Mouse (Mus musculus) thymus, postnatal 36 days (tissue): ENCODE measurements around the gene Cd22.
"Not testable (repeated sequence)": the region's sequence is repeated elsewhere in the genome, so short reads cannot be mapped to it uniquely, and the experiment has no call there.

Source experiments
- DNase-seq, 2 experiments: peaks; one replicate each; pipeline ENCODE4 v3.0.0; 2022; ENCODE audit warnings: mixed read lengths in 2 of 2

Gene Cd22

DNA sequence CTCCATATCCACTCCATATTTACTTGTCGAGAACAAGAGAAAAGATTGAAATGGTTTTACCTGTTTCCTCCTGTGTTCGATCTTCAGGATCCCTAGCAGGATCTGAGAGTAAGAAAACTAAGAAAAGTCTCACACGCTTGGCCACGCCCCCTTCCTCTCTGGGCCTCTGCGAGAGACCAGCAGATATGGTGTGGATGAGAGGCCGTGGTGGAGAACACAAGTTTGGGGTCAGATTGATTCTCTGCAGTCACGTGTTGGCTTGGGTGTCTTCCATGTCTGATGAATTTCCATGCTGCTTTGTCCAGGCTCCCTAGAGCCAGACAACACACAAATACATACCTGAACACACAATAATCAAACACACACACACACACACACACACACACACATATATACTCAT, at the start of gene Cd22:
Gene Cd22, minus strand, starts transcription at position 167 of the 400 bp plus-strand sequence.
- DNase-seq: no peak

DNA sequence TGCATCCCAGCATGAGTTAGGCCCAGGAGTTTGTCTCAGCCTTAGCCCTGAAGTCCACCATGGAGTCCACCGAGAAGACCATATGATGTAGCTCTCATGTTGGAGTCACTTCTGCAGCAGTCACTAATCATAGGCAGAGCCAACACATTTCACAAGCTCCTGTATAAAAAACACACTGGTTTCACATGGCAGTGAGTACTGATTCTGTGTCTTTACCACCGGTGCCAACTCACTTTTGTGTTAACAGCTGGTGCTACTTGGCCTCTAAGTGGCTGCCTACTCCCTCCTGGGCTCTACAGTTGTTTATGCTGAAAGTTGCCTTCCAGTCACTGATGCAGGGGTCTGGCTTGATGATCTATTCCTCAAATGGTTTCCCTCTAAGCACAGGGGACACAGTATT, 44.4 kb upstream of the Cd22 start, which contains the start of gene Hamp2:
Gene Hamp2, minus strand, starts transcription at position 101 of the 400 bp plus-strand sequence.
- DNase-seq: not testable (repeated sequence)

DNA sequence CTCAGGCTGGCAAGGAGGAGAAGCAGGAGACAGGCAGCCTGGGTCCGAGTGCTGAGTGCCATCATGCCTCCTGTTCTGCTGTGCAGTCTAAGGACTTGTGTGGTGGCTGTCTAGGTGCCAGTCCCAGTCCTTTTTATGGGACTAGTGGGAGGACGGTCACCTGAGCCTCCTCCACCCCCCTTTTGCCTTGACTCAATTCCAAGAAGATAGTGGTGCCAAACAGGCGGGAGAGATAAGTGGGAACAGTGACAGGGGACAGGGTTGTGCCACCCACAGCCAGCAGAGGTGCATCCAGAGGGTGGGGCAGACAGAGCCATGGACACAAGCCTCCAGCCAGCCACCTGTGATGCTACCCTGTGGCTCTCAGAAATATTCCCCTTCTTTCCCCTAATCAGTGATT, 43.9 kb upstream of the Cd22 start:
- no peak for DNase-seq

DNA sequence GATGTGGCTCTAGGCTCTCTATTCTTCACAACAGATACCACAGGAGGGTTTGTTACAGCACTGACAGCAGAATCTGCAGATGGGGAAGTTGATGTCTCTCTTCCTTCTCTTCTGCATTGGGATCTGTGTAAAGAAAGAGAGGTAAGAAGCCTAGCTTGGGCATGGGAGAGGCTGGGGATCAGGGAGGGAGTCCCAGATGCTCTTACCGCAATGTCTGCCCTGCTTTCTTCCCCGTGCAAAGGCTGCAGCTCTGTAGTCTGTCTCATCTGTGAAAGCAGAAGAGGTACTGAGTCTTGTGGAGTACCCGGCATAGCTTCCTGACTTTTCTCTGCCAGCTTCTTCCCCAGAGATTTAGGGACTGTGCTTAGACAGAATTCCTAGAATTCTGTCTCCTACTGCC, 42.3 kb upstream of the Cd22 start:
- not testable (repeated sequence) for DNase-seq

DNA sequence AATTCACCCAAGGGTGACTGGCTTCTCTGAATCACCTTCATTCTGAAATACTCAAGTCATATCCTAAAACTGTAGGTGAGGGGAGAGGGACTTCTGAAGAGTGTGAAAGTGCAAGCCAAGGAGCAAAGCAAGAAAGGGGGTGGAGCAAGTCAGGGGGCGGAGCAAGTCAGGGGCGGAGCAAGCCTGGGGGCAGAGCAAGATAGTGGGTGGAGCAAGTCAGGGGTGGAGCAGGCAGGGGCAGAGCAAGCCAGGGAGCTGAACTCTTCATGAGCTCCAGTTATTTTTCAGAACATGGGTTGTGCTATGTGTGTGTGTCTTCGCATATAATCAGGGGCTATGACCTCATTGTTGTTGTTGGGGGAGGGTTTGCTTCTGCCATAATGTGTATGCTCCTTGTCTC, 40.1 kb upstream of the Cd22 start:
- peak in 1 of 2 experiments; percentile 19 for DNase-seq

DNA sequence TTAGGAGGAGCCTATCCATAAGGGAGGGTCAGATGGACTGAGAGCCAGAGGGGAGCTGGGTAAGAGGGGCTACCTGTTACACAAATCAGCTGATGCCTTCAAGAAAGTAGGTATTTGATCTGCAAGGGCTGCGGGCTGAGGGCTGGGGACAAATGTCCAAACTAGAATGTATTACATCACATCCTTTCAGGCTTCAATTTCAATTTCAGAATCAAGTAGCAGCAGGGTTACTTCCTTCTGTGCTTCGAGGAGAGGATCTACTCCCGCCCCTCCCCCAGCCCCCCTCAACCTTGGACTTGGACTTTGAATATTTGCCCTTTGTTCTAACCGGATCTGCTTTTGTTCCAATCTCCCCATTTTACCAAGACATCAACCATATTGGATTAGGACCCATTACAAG, 37.1 kb upstream of the Cd22 start:
- DNase-seq: no peak

DNA sequence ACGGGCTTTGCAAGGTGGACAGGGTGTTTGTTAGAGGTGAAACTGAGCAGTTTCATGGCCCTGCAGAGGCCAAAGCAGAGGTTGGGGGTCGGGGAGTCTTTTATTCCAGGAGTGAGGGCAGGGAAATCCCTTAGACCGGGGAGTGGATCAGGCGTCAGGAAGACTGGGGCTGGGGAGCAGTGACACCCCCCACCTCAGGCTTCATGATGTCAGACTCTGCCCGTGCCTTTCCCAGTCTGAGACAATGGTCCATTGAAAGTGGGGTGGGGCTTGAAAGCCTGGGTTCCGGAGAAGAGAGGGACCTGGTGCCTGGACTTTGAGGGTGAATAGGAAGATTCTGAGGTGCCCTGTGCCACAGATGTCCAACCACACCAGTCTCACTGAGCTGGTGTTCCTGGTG, 36.6 kb upstream of the Cd22 start:
- DNase-seq: no peak

DNA sequence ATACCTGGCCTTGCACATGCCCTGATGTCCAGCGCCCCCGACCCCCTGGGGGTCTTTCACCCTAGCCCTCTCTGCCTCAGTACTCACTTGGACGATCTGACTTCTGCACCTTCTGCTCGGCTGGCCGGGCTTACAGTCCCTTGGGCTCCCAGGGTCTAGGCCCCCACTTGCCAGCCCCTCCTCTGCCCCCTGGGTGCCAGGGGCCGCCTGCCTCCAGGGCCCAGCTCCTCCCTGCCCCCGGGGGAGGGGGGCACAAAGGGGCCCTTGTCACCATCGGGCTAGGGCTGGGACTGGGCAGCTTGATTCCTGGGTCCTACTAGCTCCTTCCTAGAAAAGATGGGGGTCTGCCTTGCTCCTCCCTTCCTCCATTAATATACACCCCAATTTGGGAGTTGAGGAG, 34.6 kb upstream of the Cd22 start, which contains the start of gene Mag:
Gene Mag, minus strand, starts transcription at position 142 of the 400 bp plus-strand sequence.
- no peak for DNase-seq

DNA sequence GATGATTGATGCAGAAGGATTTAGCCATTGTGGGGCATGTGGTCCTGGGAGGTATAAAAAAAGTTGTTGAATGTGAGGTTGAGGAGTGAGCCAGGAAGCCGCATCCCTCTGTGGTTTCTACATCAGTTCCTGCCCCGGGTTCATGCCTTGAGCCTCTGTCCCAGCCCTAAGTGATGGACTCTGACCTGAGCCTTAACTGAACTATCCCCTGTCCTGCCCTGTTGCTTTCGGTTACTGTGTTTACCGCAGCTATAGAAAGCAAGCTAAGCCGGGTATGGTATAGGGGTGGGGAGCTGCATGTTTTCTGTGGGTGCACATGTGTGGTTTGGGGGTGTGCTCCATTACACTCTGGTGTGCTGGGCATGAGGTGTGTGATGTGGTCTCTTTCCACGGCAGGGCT, 29.6 kb upstream of the Cd22 start:
- no peak for DNase-seq

DNA sequence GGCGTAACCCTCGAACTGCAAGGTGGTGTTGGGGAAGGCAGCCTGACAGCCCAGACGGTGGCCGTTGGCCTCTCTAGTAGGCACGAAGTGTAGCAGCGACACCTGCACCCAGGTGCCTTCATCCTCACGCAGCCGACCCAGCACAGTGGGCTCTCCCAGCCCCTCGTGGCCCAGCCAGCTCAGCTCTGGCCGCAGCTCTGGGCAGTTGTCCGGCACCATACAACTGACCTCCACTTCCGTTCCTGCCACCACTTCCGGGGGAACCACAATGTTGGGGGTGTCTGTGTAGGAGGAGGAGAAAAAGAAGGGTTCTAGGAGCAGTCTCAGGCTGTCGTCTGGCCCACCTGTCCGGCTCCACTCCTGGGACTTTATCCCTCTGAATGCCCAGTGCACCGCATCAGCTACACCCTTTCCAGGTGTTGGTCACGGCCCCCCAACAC, 28.9 kb upstream of the Cd22 start:
- DNase-seq: no peak

DNA sequence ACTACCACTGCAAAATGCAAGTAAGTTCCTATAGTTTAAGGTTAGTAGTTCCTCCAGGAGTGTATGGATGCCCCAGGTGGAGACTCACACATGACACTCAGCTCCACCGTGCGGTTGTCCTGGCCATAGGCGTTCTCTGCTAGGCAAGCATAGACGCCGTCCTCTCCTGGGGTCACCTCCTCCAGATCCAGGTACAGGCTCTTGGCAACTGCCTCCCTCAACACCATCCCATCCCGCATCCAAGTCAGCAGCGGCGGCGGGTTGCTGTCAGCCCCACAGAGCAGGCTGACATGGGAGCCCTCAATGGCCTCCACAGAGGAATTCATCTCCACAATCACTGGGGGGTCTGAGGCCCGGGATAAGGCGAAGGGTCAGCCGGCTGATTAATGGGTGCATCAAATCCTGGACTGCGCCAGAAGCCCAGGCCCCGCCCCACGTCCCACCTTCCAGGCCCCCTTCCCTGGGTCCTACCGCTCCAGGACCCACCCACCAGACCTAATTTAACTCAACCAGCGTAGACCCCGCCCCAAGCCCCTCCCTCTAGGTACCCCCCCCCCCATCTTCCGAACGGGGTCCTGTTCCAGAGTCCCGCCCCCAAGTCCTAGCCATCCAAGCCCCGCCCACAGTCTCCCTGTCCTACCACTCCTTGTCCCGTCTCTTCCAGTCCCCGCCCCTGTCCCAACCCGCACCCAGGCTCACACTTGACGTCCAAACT, 28.3 kb upstream of the Cd22 start:
- no peak for DNase-seq

DNA sequence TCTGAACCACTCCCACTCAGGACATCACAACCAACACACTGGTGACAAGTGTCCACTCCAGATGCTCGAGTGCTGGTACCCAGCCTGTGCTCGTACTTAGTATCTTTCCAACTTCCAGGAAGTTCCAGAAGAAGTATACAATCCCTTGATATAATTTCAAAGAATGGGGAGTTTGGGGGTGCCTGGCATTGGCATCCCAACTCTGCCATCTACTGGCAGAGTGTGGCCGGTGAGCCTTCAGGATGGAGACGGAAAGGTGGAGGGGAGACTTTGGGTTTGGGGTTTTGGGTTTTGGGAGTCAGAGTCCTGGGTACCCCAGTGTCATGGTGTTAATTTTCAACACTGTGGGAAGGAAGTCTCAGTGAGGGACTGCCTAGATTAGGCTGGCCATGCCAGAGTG, 23.9 kb upstream of the Cd22 start:
- no peak for DNase-seq

DNA sequence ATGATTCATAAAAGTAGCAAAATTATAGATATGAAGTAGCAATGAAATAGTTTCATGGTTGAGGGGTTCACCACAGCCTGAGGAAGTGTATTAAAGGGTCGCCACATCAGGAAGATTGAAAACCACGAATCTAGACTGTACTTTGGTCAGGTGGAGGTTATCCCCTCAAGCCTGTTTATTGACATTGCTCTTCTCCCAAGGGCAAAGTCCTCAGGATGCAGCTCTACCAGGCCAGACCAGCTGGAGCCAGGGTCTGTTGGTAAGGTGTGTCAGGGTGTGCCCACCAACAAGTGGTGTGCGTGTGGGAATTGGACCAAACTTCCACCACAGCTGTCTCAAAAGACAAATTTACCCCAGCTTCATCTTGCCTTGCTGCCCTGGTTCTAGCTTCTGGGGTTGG, 15.1 kb upstream of the Cd22 start:
- DNase-seq: no peak

DNA sequence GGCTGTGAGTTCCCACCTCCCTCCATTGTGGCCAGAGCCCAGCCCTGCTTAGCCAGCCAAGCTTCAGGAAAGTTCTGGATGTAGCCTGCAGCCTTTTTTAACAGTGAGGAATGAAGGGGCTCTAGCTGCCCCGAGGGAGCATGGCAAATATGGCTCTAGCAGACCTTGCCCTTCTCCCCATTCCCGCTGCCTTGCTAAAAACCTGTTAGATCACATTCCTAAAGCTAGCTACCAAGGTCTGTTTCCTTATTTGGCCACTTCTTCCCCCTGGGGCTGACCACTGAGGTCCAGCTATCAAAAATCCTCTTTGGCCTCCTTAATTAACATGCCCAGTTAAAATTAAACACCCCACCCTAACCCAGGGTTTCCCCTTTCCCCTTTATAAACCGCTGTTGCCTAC, 12.4 kb upstream of the Cd22 start:
- no peak for DNase-seq

DNA sequence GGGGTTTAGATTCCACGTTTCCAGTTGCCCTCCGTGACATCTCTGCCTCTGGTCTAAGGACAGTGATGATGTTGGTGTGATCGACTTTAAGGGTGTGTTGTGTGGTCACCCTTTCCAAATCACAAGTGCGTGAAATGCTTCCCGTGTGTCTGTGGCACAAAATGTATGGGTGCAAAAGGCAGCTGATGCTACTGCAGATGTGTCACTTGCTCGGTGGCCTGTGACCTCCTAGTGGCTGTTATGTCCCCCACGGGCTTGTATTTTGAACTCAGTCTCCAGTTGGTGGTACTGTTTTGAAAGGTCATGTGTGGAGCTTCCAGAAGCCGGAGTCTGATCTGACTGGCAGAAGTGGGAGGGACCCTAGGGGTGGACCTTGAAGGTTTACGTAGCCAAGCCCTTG, 11.6 kb upstream of the Cd22 start:
- no peak for DNase-seq

DNA sequence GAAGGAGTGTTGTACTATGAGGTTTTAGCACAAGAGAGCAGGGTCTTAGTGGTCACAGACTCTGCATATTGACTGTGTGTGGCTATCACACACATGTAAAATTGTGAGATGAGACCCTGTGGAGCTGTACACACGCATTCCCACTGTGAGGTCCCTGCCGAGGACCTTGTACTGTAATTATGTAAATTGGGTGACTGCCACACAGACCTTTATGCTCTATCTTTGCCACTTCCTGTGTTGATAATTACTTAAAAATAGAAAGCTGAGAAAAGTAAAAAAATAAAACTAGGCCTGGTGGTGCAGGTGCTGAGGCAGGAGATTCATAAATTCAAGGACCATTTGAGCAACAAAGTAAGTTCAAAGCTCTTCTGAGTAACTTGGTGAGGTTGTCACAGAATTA, 10.5 kb upstream of the Cd22 start:
- DNase-seq: no peak

DNA sequence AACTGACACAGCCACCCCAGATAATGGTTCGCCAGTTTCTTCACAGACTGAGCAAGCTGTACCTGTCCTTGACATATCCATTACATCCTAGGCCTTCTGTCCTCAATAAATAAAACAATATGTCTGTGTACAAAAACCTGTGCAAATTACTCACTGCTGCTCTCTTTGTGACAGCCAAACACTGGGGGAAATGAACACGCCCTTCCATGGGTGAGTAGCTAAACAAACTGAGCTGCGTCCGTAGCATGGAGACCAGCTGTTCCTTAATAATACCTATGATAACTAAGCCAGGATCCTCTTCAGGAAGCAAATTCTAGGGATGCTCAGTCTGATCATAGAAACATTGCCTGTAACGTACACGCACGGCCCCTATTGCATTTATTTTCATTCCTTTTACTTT, 8.6 kb upstream of the Cd22 start:
- DNase-seq: no peak

DNA sequence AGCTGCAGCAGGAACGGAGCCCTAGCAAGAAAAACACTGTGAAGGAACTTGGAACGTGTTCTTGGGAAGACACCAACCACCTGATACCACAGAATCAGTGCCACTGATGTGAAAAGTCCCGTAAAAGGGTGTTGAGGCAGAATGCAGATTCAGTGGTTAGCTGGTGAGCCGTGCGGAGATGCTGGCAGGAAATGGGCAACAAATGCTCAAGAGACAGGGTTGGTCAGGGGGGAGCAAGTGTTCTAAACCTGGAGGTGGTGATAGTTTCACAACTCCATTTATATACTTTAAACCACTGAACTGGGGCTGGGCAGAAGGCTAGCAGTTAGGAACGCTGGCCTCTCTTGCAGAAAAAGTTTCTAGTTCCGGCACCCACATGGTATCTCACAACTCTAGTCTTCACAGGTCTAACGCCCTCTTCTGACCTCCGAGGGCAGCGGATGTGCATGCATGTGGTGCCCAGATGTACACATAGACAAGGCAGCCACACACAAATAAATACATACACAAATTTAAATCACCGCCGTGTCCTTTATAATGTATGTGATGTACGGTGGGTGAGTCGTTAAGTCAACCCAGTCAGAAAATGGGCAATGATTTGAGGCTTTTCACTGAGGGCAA, 7.5 kb upstream of the Cd22 start:
- DNase-seq: no peak

DNA sequence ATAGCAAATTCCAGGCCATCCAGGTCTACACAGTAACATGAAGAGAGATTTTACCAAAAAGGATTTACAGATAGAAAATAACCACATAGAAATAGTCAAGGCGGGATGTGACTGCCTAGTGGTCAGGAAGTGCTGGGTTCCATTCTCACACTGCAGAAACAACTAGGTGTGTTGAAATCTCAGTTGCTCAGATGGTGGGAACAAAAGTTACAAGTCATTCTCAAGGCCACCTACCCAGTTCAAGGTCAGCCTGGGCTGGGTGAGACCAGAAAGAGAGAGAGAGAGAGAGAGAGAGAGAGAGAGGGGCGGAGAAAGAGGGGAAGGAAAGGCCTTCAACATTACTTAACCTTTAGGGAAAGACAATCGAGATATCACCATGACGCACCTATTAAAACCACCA, 6.7 kb upstream of the Cd22 start:
- no peak for DNase-seq

DNA sequence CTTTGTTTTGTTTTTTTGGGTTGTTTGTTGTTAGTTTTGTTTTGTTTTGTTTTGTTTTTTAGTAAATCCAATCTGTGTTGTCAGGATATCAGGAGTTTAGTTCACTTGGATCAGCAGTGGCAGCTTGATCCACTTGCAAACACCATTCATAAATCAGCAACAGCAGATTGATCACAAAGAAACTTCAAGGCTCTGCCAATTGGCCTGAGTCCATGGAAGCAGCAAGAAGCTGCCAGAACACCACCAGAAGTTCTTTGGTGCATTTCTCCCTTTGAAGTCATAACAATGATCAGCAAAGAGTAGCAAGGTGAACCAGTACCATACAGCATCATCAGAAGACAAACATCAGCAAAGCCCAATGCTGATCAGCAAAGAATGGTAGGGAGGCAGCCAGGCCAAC, 3.9 kb upstream of the Cd22 start:
- DNase-seq: no peak

DNA sequence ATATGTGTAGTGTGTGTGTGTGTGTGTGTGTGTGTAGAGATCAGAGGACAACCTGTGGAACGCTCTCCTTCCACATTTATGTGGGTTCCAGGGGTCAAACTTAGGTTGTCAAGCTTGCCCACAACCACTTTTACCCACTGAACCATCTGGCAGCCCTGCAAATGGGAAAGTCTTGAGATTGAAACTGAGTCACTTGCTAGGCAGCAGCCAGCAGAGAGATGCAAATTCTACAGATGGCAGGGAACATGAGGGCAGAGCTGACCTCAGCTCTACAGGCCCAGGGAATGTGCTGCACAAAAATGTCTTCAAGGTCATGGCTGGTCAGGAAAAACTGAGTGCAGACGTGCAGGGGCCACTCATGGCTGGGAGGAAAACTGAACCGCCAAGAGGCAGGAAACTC, 1.2 kb upstream of the Cd22 start:
- no peak for DNase-seq

DNA sequence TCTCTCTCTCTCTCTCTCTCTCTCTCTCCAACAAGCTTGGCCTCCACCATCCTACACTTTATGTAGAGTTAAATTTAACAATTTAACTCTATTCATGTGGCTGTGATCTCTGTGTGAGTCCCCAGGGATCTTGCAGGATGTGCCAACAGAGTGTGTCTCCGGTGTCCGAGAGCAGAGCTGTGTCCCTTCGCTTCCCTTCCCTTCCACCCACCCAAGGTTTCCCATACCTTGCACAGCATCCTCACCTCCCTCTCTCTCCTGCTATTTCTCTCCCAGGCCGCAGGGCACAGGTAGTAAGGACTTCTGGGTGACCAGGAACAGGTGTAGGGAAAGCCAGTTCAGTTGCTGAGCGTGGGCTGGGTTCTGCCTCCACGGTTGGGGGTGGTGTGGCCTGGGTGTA, 1.2 kb downstream of the Cd22 start:
- DNase-seq: no peak

DNA sequence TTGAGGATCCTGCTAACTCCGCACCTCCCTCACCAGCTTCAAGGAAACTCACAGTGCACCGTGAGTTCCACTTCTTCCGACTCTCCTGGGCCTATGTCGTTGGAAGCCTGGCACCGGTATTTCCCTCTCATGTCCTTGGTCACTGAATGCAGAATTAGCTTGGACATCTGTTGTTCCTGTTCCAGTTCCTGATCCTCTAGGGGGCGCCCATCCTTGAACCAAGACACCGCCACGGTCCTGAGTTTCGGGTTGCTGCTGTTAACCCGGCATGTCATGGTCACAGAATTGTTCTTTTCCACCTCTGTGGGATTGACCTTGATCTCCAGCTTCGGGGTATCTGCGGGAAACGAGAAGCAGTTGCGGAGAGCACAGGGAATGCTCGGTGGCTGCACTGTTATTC, 7.1 kb downstream of the Cd22 start:
- DNase-seq: peak; percentile 45 to 53

DNA sequence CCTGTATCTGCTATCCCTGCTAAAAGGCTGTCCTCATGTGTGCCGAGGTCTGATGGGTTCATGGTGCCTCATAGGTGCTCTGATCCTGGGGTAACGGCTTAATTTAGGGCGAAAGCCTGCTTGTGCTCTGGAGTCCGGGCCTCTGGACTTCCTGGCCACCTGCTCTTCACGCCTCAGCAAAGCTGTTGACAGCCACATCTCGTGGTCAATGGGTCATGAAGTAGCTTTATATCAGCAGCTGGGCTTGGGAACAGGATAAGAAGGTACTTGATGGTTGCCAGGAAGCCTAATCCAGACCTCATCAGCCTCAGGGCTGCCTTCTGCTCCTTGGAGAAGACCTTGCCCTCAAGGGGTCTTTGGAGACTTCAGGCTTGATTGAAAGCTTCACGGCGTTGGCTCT, 16.8 kb downstream of the Cd22 start:
- no peak for DNase-seq

DNA sequence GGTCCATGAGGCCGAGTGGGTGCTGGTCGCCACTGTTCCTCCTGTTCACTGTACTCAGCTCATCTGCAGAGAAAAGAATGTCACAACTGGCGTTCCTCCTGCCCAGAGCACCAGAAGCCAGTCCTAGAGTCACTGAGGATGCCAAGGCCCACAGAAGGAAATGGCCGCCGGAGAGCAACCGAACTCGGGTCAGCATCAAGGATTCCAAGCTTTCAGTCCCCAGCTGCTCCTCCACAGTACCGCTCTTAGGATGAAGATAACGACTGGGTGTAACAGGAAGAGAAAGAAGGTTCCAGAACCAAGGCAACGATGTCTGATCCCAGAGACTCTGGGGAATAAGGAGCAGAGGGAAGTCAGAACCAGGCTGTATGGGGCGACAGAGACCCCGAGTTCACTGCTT, 18.7 kb downstream of the Cd22 start, which contains the start of gene Ffar1:
Gene Ffar1, minus strand, starts transcription at position 101 of the 400 bp plus-strand sequence.
- no peak for DNase-seq
